Mouse (Mus musculus) embryonic facial prominence, embryonic 12.5 days (tissue): ENCODE measurements at regions not wholly inside any gene's neighbourhood (a gene's known extent, or its start where the extent isn't known, plus 50 kb on each side); places are given as distances from the start of the nearest gene placed in this dataset.

ENCODE experiments used
- ATAC-seq: fragments of 200-750 bp; cut with Nextera tagmentation; 2 replicates; pipeline ENCODE4 v1.8.0; 2017; ENCODE audit not compliant: insufficient number of reproducible peaks, insufficient read depth, low FRiP score, low TSS enrichment
- H3K27ac ChIP-seq: fragments of 300-500 bp; sonication (generic); 2 replicates; pipeline ENCODE4 v1.5.1; 2016; ENCODE audit warnings: mild to moderate bottlenecking
- H3K27me3 ChIP-seq: fragments of 300-500 bp; sonication (generic); 2 replicates; pipeline ENCODE4 v1.6.1; 2016; ENCODE audit warnings: mild to moderate bottlenecking, moderate library complexity
- H3K36me3 ChIP-seq: fragments of 300-500 bp; sonication (generic); 2 replicates; pipeline ENCODE4 v1.6.1; 2016; ENCODE audit warnings: mild to moderate bottlenecking
- H3K4me1 ChIP-seq: fragments of 300-500 bp; sonication (generic); 2 replicates; pipeline ENCODE4 v1.6.1; 2016
- H3K4me2 ChIP-seq: fragments of 300-500 bp; sonication (generic); replicated peaks from 2 replicates; pipeline ENCODE4 v1.6.1; 2016; ENCODE audit warnings: mild to moderate bottlenecking, moderate library complexity
- H3K4me3 ChIP-seq: fragments of 300-500 bp; sonication (generic); 2 replicates; pipeline ENCODE4 v1.5.1; 2016; ENCODE audit warnings: mild to moderate bottlenecking
- H3K9ac ChIP-seq: fragments of 300-500 bp; sonication (generic); 2 replicates; pipeline ENCODE4 v1.6.1; 2016; ENCODE audit warnings: mild to moderate bottlenecking, moderate library complexity
- H3K9me3 ChIP-seq: fragments of 300-500 bp; sonication (generic); 2 replicates; pipeline ENCODE4 v1.6.1; 2016; ENCODE audit warnings: mild to moderate bottlenecking, moderate library complexity
- WGBS: fragments of 180-500 bp; shearing (Covaris S2); methylation state at CpG from one replicate; pipeline ENCODE4 v1.1.7; 2016; 5-methylcytosine and 5-hydroxymethylcytosine counted together

DNA sequence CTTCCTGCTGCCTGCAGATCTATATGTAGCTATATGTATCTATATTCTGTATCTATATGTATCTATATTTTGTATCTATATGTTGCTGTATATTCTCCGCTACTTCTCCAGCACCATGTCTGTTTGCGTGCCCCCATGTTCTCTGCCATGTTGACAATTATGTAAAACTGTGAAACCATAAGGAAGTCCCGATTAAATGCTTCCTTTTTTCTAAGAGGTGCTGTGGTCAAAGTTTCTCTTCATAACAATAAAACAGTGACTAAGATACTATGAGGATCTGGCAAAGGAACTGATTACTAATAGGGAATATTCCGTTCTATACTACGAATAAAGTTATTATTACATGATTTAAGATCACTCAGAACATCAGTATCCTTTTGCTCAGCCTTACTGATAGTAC lies 274.5 kb downstream of the Spry2 start:
- Histone ChIP-seq H3K36me3 (no peaks in the 10 kb centered on the region), H3K4me1 (no peaks in the 10 kb centered on the region), H3K27me3 (no peaks in the 10 kb centered on the region), H3K9ac (no peak overlapping the region), H3K4me3 (no peak overlapping the region), H3K4me2 (no peak overlapping the region), H3K9me3 (no peaks in the 10 kb centered on the region), H3K27ac (no peak overlapping the region)
- no peak for ATAC-seq
- 92% methylated on average over 5 of the region's 5 CpGs for WGBS

- Histone ChIP-seq H3K9me3 (no peaks in the 10 kb centered on the region), H3K9ac (no peak overlapping the region), H3K4me3 (no peak overlapping the region), H3K4me2 (no peak overlapping the region), H3K27me3 (no peaks in the 10 kb centered on the region), H3K4me1 (no peaks in the 10 kb centered on the region), H3K36me3 (no peaks in the 10 kb centered on the region), H3K27ac (no peak overlapping the region)
- 83% methylated on average over 6 of the region's 6 CpGs for WGBS
- ATAC-seq, result no peak
These were observed 275.5 kb downstream of the Spry2 start for GRCm38 (mm10) chr14:105621124-105621523.

DNA sequence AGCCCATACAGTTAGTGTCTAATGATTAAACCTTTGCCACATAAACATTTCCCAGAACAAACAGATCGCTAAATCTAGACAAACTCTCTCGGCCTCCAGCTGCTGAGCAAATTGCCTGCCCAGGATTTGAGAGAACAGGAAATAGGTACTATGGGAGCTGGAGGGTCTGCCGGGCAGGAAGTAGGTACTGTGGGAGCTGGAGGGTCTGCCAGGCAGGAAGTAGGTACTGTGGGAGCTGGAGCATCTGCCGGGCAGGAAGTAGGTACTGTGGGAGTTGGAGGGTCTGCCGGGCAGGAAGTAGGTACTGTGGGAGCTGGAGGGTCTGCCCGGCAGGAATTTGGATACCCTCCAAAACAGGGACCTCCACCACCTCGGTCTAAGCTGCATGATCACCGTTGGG lies 277.2 kb downstream of the Spry2 start:
- Histone ChIP-seq H3K36me3 (no peaks in the 10 kb centered on the region), H3K27me3 (no peaks in the 10 kb centered on the region), H3K9ac (no peak overlapping the region), H3K4me1 (no peaks in the 10 kb centered on the region), H3K4me3 (no peak overlapping the region), H3K4me2 (no peak overlapping the region), H3K27ac (no peak overlapping the region), H3K9me3 (no peaks in the 10 kb centered on the region)
- WGBS, result 84% methylated on average over 8 of the region's 8 CpGs
- ATAC-seq, result no peak

DNA sequence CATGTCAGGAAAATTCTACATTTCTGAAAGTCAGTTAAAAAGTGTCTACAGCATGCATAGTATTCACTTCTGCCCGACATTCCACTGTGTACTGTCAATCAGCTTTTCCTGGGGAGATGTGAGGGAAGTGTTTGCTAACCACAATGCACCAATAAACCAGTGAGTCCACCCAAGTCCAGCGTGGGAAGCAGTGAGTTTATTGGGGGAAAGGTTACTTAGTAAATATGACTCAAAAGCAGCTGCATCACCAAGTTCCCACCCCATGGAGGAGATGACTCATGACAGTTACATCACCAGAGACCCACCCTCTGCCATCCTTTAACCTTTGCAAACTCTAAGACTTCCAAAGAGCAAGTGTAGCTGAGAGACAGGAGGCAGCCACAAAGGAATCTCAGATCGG lies 280.9 kb downstream of the Spry2 start:
- no peaks in the 10 kb centered on the region for H3K27me3 ChIP-seq
- no peak overlapping the region for H3K9ac ChIP-seq
- no peak for ATAC-seq
- WGBS, result 81% methylated on average over 3 of the region's 3 CpGs
- no peaks in the 10 kb centered on the region for H3K9me3 ChIP-seq
- H3K4me3 ChIP-seq, result no peak overlapping the region
- no peaks in the 10 kb centered on the region for H3K4me1 ChIP-seq
- H3K27ac ChIP-seq, result no peak overlapping the region
- H3K36me3 ChIP-seq, result no peaks in the 10 kb centered on the region
- no peak overlapping the region for H3K4me2 ChIP-seq

GRCm38 (mm10) chr14:105612794-105613193 lies 283.8 kb downstream of the Spry2 start:
- no peak overlapping the region for H3K4me3 ChIP-seq
- WGBS, result 92% methylated on average over 3 of the region's 3 CpGs
- no peaks in the 10 kb centered on the region for H3K27me3 ChIP-seq
- H3K9me3 ChIP-seq, result no peaks in the 10 kb centered on the region
- no peak for ATAC-seq
- no peaks in the 10 kb centered on the region for H3K36me3 ChIP-seq
- H3K9ac ChIP-seq, result no peak overlapping the region
- H3K4me2 ChIP-seq, result no peak overlapping the region
- H3K4me1 ChIP-seq, result no peaks in the 10 kb centered on the region
- no peak overlapping the region for H3K27ac ChIP-seq

DNA sequence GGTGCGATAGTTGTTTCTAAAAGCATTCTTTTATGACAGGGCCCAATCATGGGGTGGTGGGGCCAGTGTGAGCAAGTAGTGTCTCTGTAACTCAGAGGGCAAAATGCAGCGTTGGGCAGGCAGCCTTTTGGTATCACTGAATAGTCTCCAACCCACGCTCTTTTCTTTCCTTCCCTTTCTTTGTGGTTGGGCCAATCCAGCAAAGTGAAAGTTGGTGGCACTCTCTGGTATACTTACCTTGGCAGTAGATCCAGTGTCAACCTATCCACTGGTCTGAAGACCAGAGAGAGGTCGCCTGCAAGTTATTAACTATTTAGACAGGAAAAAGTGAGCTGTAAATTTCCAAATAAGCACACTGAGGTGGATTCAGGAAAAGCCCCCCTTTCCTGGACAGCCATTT lies 287.8 kb downstream of the Spry2 start:
- no peaks in the 10 kb centered on the region for H3K9me3 ChIP-seq
- H3K4me3 ChIP-seq, result no peak overlapping the region
- no peaks in the 10 kb centered on the region for H3K4me1 ChIP-seq
- 71% methylated on average over 4 of the region's 4 CpGs for WGBS
- no peaks in the 10 kb centered on the region for H3K36me3 ChIP-seq
- ATAC-seq, result no peak
- no peak overlapping the region for H3K9ac ChIP-seq
- H3K4me2 ChIP-seq, result no peak overlapping the region
- no peak overlapping the region for H3K27ac ChIP-seq
- H3K27me3 ChIP-seq, result 0 out of 2 replicates have a peak, but pooled peaks cover 3% of the 10 kb centered on the region

DNA sequence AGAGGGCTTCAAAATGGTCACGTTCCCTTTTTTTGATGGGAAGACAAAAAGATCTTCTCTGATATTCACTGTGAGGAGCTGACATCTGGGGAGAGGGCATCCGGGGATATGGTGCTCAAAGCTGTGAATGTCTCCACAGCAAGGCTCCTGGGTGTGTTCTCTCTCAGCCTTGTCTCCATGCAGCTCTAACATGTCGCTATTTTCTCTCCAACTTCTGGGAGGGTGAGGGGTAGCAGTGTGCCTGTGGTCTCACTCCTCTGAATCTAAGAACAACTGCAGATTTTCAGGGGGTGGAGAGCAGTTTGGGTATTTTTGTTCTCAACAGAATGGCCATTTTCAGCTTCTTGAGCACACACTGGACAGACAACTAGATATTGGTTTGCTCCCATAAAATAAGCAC lies 290.1 kb downstream of the Spry2 start:
- Histone ChIP-seq H3K27ac (no peak overlapping the region), H3K4me3 (no peak overlapping the region), H3K9ac (no peak overlapping the region), H3K4me1 (no peaks in the 10 kb centered on the region), H3K27me3 (0 out of 2 replicates have a peak, but pooled peaks cover 4% of the 10 kb centered on the region), H3K36me3 (no peaks in the 10 kb centered on the region), H3K9me3 (no peaks in the 10 kb centered on the region), H3K4me2 (no peak overlapping the region)
- no peak for ATAC-seq
- WGBS, result 79% methylated on average over 3 of the region's 3 CpGs

DNA sequence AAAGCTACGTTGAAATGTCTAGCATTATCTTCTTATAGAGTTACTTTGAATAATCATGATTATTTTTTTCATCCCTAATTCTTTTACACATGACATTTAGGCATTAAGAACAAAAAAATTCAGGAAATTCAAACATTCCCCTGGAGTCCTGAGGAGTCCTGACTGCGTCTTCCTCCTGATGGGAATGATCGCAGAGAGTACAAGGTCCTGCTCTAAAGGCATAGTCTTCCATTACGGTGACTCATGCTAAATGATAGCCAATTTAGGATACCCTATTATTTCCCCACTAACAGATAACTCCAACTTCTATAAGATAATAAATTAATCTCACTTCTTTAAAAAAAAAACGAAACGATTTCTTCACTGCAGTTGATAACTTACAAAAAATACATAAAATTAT lies 292.2 kb downstream of the Spry2 start:
- no peak for ATAC-seq
- H3K4me2 ChIP-seq, result no peak overlapping the region
- no peak overlapping the region for H3K9ac ChIP-seq
- 88% methylated on average over 6 of the region's 6 CpGs for WGBS
- 0 out of 2 replicates have a peak, but pooled peaks cover 4% of the 10 kb centered on the region for H3K27me3 ChIP-seq
- no peak overlapping the region for H3K4me3 ChIP-seq
- no peak overlapping the region for H3K27ac ChIP-seq
- no peaks in the 10 kb centered on the region for H3K9me3 ChIP-seq
- no peaks in the 10 kb centered on the region for H3K36me3 ChIP-seq
- no peaks in the 10 kb centered on the region for H3K4me1 ChIP-seq

- Histone ChIP-seq H3K4me1 (no peaks in the 10 kb centered on the region), H3K4me3 (no peak overlapping the region), H3K27me3 (0 out of 2 replicates have a peak, but pooled peaks cover 4% of the 10 kb centered on the region)
These were observed 293.6 kb downstream of the Spry2 start for GRCm38 (mm10) chr14:105603047-105603461.

DNA sequence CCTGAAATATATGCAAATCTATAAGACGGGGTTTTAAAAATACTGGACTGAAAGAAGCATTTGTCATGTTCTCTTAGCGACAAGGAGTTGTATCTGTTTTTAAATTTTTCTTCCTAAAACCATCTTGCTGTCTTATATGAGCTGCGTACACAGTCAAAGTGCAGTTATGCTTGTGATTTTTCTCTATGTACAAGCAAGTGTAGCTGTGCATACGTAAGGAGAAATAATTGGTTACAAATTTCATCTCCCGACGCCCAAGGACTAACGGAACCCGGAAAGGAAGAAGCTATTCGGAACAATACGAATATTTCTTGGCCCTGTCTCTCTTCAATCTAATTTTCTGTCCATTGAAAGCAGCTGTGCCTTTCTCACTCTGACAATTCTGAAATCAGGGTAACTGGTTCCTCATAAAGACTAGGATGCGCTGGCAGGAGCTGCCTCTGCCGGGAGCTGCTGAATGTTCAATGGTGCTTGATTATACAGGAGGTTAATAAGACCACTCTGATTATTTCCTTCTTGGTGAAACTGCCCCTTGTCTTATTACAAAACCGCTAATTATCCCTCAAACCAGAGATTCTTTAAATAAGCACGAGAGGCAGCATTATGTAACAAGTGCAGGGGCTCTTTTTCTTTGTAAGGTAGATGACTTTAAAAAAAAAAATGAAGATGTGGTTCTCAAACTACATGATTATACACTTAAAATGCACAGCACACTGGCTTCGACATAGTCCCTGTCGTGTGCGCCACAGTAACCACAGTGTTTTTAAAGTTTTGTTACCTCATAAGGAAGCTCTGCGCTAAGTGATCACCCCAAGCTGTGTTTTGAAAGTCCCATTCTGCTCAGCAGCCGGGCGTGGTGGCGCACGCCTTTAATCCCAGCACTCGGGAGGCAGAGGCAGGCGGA lies 296.8 kb downstream of the Spry2 start:
- WGBS, result 75% methylated on average over 24 of the region's 24 CpGs
- Histone ChIP-seq H3K9me3 (no peaks in the 10 kb centered on the region), H3K27ac (no peak overlapping the region), H3K9ac (no peak overlapping the region), H3K4me2 (no peak overlapping the region), H3K4me1 (no peaks in the 10 kb centered on the region), H3K36me3 (no peaks in the 10 kb centered on the region), H3K27me3 (0 out of 2 replicates have a peak, but pooled peaks cover 4% of the 10 kb centered on the region), H3K4me3 (no peak overlapping the region)
- no peak for ATAC-seq

More at GRCm38 (mm10) chr14:105603047-105603461, 293.6 kb downstream of the Spry2 start:
- H3K9ac ChIP-seq, result no peak overlapping the region
- no peaks in the 10 kb centered on the region for H3K36me3 ChIP-seq
- WGBS, result 68% methylated on average over 6 of the region's 6 CpGs
- no peak overlapping the region for H3K27ac ChIP-seq
- no peak for ATAC-seq
- no peaks in the 10 kb centered on the region for H3K9me3 ChIP-seq
- H3K4me2 ChIP-seq, result no peak overlapping the region

GRCm38 (mm10) chr14:105589751-105590150 lies 306.9 kb downstream of the Spry2 start:
- H3K27me3 ChIP-seq, result no peaks in the 10 kb centered on the region
- H3K27ac ChIP-seq, result no peak overlapping the region
- H3K9me3 ChIP-seq, result no peaks in the 10 kb centered on the region
- ATAC-seq, result no peak
- no peak overlapping the region for H3K9ac ChIP-seq
- peaks cover 11% of the 10 kb centered on the region; the same call in 1 of the 2 replicates for H3K4me1 ChIP-seq
- no peaks in the 10 kb centered on the region for H3K36me3 ChIP-seq
- 72% methylated on average over 7 of the region's 7 CpGs for WGBS
- H3K4me3 ChIP-seq, result no peak overlapping the region
- H3K4me2 ChIP-seq, result no peak overlapping the region

DNA sequence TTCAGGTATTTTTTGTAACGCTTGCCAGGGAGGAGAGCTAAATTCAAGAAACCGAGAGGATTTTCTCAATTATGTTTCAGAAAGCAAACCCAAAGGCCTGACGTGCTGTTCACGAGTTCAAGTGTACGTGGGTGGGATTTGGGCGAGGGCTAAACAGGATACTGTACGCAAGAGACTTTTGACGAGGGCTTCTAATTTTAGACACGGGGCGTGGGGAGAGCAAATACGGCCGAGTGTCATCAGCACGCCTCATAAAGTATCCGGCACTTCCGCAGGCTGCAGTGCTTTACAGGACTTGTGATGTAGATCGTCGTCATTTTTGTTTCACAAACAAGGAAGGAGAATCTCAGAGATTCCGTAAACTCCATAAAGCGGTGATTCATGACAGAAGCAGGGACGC lies 307.4 kb downstream of the Spry2 start:
- H3K9ac ChIP-seq, result no peak overlapping the region
- H3K9me3 ChIP-seq, result no peaks in the 10 kb centered on the region
- H3K4me3 ChIP-seq, result no peak overlapping the region
- WGBS, result 82% methylated on average over 20 of the region's 20 CpGs
- H3K4me2 ChIP-seq, result no peak overlapping the region
- ATAC-seq, result no peak
- no peaks in the 10 kb centered on the region for H3K36me3 ChIP-seq
- 0 out of 2 replicates have a peak overlapping the region, but pooled peaks have one; percentile 72 for H3K27ac ChIP-seq
- H3K27me3 ChIP-seq, result no peaks in the 10 kb centered on the region
- peaks cover 11% of the 10 kb centered on the region; the same call in 1 of the 2 replicates for H3K4me1 ChIP-seq
